Mouse (Mus musculus): ENCODE data around the gene Serpina9.

DNA sequence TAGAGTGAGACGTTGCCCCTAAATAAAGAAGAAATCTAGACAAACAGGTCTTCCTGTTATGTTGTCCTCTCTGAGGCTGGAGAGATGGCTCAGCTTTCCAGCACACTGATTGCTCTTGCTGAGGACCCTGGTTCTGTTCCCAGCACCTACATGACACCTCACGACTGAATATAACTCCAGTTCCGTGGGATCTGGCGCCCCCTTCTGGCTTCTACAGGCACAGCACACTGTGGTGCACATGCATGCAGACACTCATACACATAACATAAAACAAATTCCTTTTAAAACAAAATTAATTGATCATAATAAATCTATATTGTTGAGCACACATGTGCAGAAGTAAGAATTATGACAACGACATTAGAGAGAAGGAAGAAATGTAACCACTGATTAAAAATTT is 8.9 kb downstream of the Serpina9 start:
- TF ChIP-seq GATA1 (IDR thresholded peaks at IDR 0.05; ENCODE audit: low read length), result no peak
- no peak for TF ChIP-seq TAL1 (IDR thresholded peaks at IDR 0.05; ENCODE audit: low read length)

All from erythroblast, embryonic 14.5 days (primary cell).